Mouse (Mus musculus) spleen, adult 2 months (tissue): ENCODE results near the gene Agbl1. TPM values are rescaled to one million over a fixed set of nuclear protein-coding genes. Genes with fewer than 3 reads are reported as not detected.

ENCODE experiments used
- DNase-seq, 2 experiments: peaks; one replicate each; pipeline versions ENCODE4 v3.0.0 to v3.0.0-alpha.2; 2012 to 2021; ENCODE audit warnings: low spot score in 2 of 2, low read depth in 1 of 2
- H3K27ac ChIP-seq: fragments of 200-500 bp; 2 replicates; pipeline ENCODE4 v1.5.1; 2012; ENCODE audit warnings: low read length, inconsistent platforms; ENCODE audit not compliant: insufficient read depth
- H3K27me3 ChIP-seq: fragments of 200-500 bp; 2 replicates; pipeline ENCODE4 v1.6.1; 2012; ENCODE audit warnings: mild to moderate bottlenecking, moderate library complexity, low read length, inconsistent platforms; ENCODE audit not compliant: control insufficient read depth, insufficient read depth
- H3K36me3 ChIP-seq: fragments of 200-500 bp; 2 replicates; pipeline ENCODE4 v1.6.1; 2012; ENCODE audit warnings: mild to moderate bottlenecking, low read length, inconsistent platforms; ENCODE audit not compliant: control insufficient read depth, insufficient read depth
- H3K4me1 ChIP-seq: fragments of 200-500 bp; 2 replicates; pipeline ENCODE4 v1.6.1; 2011; ENCODE audit warnings: inconsistent platforms; ENCODE audit not compliant: control insufficient read depth, insufficient read depth, insufficient read length
- H3K4me3 ChIP-seq: fragments of 200-500 bp; 2 replicates; pipeline ENCODE4 v1.5.1; 2011; ENCODE audit warnings: mild to moderate bottlenecking, inconsistent platforms; ENCODE audit not compliant: insufficient read depth, insufficient read length; ENCODE audit errors: extremely low read depth
- CTCF ChIP-seq: fragments of 200-500 bp; IDR thresholded peaks from 2 replicates; pipeline ENCODE4 v1.5.1; 2011; ENCODE audit warnings: mild to moderate bottlenecking, inconsistent platforms; ENCODE audit not compliant: insufficient read depth, insufficient read length, insufficient replicate concordance; ENCODE audit errors: extremely low read depth
- POLR2A ChIP-seq: fragments of 200-500 bp; IDR thresholded peaks from 2 replicates; pipeline ENCODE4 v1.6.1; 2011; ENCODE audit warnings: low read depth, low read length, inconsistent platforms
- WGBS: fragments of 180-500 bp; shearing (Covaris S2); methylation state at CpG from one replicate; pipeline ENCODE4 v1.1.7; 2018; 5-methylcytosine and 5-hydroxymethylcytosine counted together
- polyA plus RNA-seq: library from polyadenylated mRNA; depleted of rRNA; stranded (reverse); fragments of >200 nt; gene quantifications from 2 replicates; pipeline ENCODE4 v1.2.3, GENCODE M21; 2012

The Agbl1 gene
- polyA plus RNA-seq, 1 experiment = 0.08 TPM

- TF ChIP-seq CTCF = no peak
- no peak for TF ChIP-seq POLR2A
- H3K27ac ChIP-seq = no peak overlapping the region
- WGBS = 79% methylated on average over 22 of the region's 22 CpGs
Observed at GRCm38 (mm10) chr7:76889416-76890209, 659.9 kb downstream of the Agbl1 start.

GRCm38 (mm10) chr7:76904096-76904495 lies 674.4 kb downstream of the Agbl1 start:
- Histone ChIP-seq H3K36me3 (no peaks in the 10 kb centered on the region), H3K27me3 (no peaks in the 10 kb centered on the region), H3K27ac (no peak overlapping the region), H3K4me3 (no peak overlapping the region), H3K4me1 (no peaks in the 10 kb centered on the region)
- WGBS = 90% methylated on average over 1 of the region's 1 CpGs
- TF ChIP-seq CTCF (no peak), POLR2A (no peak)
- no peak for DNase-seq

More at GRCm38 (mm10) chr7:76889416-76890209, 659.9 kb downstream of the Agbl1 start:
- no peaks in the 10 kb centered on the region; the same call in 1 of the 2 replicates for H3K4me1 ChIP-seq
- H3K36me3 ChIP-seq = no peaks in the 10 kb centered on the region
- no peak overlapping the region for H3K4me3 ChIP-seq
- DNase-seq = no peak
- no peaks in the 10 kb centered on the region for H3K27me3 ChIP-seq

GRCm38 (mm10) chr7:76911672-76912071 lies 682.0 kb downstream of the Agbl1 start:
- H3K4me3 ChIP-seq = no peak overlapping the region
- WGBS = 85% methylated on average over 5 of the region's 5 CpGs
- no peaks in the 10 kb centered on the region for H3K36me3 ChIP-seq
- H3K4me1 ChIP-seq = no peaks in the 10 kb centered on the region
- no peak for DNase-seq
- no peak overlapping the region for H3K27ac ChIP-seq
- H3K27me3 ChIP-seq = no peaks in the 10 kb centered on the region
- TF ChIP-seq POLR2A = no peak
- TF ChIP-seq CTCF = no peak

- no peaks in the 10 kb centered on the region for H3K36me3 ChIP-seq
- no peak for TF ChIP-seq POLR2A
- TF ChIP-seq CTCF = no peak
- H3K4me1 ChIP-seq = no peaks in the 10 kb centered on the region
- H3K4me3 ChIP-seq = no peak overlapping the region
- H3K27ac ChIP-seq = no peak overlapping the region
- no peak for DNase-seq
- no peaks in the 10 kb centered on the region for H3K27me3 ChIP-seq
Observed at GRCm38 (mm10) chr7:76918871-76919270, 689.2 kb downstream of the Agbl1 start.

- no peak for DNase-seq
- TF ChIP-seq POLR2A (no peak), CTCF (no peak)
- Histone ChIP-seq H3K27ac (no peak overlapping the region), H3K27me3 (no peaks in the 10 kb centered on the region), H3K4me3 (no peak overlapping the region), H3K36me3 (no peaks in the 10 kb centered on the region), H3K4me1 (no peaks in the 10 kb centered on the region)
- 81% methylated on average over 2 of the region's 2 CpGs for WGBS
Observed at GRCm38 (mm10) chr7:76921671-76922070, 692.0 kb downstream of the Agbl1 start.

- H3K36me3 ChIP-seq = no peaks in the 10 kb centered on the region
- no peak overlapping the region for H3K4me3 ChIP-seq
- H3K4me1 ChIP-seq = no peaks in the 10 kb centered on the region
- H3K27ac ChIP-seq = no peak overlapping the region
- TF ChIP-seq POLR2A = no peak
- TF ChIP-seq CTCF = no peak
- H3K27me3 ChIP-seq = no peaks in the 10 kb centered on the region
- DNase-seq = no peak
Observed at GRCm38 (mm10) chr7:76935219-76935618, 705.5 kb downstream of the Agbl1 start.

- H3K4me1 ChIP-seq = no peaks in the 10 kb centered on the region
- H3K36me3 ChIP-seq = no peaks in the 10 kb centered on the region
- H3K4me3 ChIP-seq = no peak overlapping the region
- no peaks in the 10 kb centered on the region for H3K27me3 ChIP-seq
- TF ChIP-seq POLR2A (no peak), CTCF (peak; percentile 37; the same call in 1 of the 2 replicates)
- DNase-seq = peak in 1 of 2 experiments; percentile 5
- H3K27ac ChIP-seq = no peak overlapping the region
Observed at GRCm38 (mm10) chr7:76941531-76941930, 711.8 kb downstream of the Agbl1 start.
